Mouse (Mus musculus) megakaryocyte progenitor cell, adult 5-6 weeks (primary cell): ENCODE data around the gene Slc39a3. TPM values are rescaled to one million over a fixed set of nuclear protein-coding genes. Genes with fewer than 3 reads are reported as not detected.
"Not testable (repeated sequence)": the region's sequence is repeated elsewhere in the genome, so short reads cannot be mapped to it uniquely, and the experiment has no call there.

ENCODE experiments used
- ATAC-seq: replicated peaks from 2 replicates; pipeline ENCODE4 v1.8.0; 2016; ENCODE audit warnings: mild to moderate bottlenecking, moderate TSS enrichment, inconsistent platforms; ENCODE audit not compliant: poor library complexity
- total RNA-seq, 2 experiments: library from RNA; stranded (forward) in 1 of 2; stranded (reverse) in 1 of 2; fragments of 157-497, 149-512 nt in 1 of 2; fragments of 200-1000 nt in 1 of 2; gene quantifications; 2 replicates each; pipeline versions ENCODE4 v1.2.3 to v1.2.4; 2015 to 2017

Slc39a3 gene
- total RNA-seq, 2 experiments from 2014 or later: 2.3 to 4.2 TPM

GRCm38 (mm10) chr10:81051133-81051532, 13.9 kb upstream of the Slc39a3 start:
- ATAC-seq: peak; percentile 69

DNA sequence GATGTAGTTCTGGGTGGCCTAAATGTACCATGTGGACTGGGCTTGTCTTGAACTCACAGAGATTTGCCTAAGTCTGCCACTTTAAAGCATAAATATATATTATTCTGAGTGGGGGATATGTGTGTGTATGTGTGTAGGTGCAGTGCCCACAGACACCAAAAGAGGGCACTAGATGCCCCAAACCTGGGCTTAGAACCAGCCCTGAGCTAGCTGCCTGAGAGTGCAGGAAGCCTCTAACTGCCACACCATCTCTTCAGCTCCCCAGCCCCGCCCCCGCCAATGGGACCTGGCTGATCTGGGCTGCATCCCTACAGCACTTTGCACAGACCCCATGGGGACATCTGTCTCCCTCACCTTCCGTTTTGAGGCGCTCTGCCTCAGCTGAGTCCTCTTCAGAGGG, 13.4 kb upstream of the Slc39a3 start:
- ATAC-seq: peak; percentile 72

- not testable (repeated sequence) for ATAC-seq
Measured at GRCm38 (mm10) chr10:81045246-81045645, 8.0 kb upstream of the Slc39a3 start.

DNA sequence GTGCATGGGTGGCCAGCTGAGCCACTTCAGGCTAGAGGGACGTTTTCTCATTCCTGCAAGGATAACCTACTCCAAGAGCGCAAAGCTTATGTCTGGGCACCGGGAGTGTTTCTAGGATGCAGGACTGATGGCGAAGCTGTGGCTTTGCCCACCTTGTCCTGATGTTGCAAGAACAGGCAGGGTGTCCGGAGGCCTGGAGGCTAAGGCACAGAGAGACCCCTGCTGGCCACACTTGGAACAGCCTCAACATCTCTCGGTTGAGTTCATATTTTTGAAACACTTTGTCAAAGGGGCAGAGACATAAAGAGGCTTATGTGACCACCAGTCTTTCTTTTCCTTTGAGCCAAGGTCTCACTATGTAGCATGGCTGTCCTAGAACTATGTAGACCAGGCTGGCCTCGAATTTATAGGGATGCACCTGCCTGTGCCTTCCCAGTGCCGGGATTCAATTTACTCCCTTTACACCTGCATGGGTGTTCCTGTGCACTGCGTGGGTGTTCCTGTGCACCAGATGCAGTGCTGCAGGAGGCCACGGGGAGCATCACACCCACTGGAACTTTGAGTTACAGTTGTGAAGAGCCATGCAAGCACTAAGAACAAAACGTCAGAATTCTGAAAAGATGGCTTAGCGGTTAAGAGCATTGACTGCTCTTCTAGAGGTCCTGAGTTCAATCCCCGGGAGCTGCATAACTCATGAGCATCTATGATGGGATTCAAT, 4.4 kb upstream of the Slc39a3 start:
- ATAC-seq: peak; percentile 53

GRCm38 (mm10) chr10:81036251-81036650, 975 bp downstream of the Slc39a3 start:
- ATAC-seq: no peak

DNA sequence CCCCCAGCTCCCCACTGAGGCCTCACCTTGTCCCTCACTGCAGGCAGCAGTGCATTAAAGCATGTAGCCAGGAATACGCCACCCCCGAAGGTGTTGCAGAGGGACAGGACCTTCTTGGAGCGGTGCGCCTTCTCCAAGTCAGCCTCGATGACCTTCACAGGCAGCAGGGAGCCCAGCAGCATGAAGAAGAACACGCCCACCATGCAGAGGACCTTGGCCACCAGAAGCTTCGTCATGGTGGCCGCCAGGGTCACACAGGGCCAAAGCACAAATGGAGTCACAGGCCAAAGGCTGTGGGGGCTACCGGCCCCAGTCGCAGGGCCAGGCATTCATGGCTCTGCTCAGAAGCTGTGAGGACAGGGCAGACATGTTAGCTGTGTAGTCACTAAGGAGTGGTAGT, 3.6 kb downstream of the Slc39a3 start:
- ATAC-seq: no peak

GRCm38 (mm10) chr10:81029031-81029430, 8.2 kb downstream of the Slc39a3 start:
- no peak for ATAC-seq

GRCm38 (mm10) chr10:81028219-81028618, 9.0 kb downstream of the Slc39a3 start:
- peak; percentile 54; the same call in 1 of the 2 replicates for ATAC-seq

DNA sequence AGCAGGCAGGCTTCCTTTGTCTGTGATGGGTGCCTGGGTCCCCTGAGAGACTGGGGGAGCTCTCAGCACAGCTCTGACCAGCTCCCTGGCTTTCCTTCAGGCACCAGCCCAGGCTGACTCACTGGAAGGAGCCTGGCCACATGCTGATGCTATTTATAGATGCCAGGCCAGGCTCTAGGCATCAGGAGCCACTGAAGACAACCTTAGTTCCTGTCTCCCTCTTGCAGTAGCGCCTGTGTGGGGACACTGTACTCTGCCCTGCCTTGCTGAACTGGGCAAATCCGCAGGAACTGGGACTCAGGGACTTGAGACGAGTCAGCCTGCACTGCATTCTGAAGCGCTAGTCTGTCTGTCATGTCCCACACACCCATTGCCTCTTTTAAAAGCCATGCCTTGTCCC, 9.9 kb downstream of the Slc39a3 start:
- no peak for ATAC-seq

- no peak for ATAC-seq
Measured at GRCm38 (mm10) chr10:81026857-81027256, 10.4 kb downstream of the Slc39a3 start.

DNA sequence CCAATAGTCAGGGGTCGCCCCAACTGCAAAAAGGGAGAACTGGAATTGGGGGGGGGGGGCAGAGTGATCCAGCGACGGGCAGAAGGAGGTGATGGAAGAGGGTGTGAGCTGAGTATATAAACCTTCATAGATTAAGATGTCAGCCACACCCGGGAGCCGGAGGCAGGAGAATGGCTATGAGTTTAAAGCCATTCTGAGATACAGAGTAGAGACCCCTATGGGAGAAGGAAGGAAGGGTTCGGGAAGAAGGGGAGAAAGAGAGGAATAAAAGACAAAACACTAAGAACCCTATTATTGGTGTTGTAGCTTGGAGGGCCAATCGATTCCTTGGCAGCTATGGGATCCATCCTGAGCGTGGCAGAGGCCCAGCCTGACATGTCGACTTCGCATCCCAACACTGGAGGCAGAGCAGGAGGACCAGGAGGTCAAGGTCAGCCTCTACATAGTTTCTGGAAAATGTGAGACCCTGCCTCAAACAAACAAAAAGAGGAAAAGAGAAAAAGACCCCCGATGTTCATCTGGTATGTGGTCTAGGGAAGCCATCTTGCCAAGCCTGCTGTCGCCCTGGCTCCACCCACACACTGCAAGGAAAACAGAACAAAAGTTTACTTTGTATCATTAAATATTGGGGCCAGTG, 11.5 kb downstream of the Slc39a3 start, which contains the start of gene Diras1:
Diras1 (minus strand) TSS at position 24 of the 637 bp plus-strand sequence.
- ATAC-seq: no peak

GRCm38 (mm10) chr10:81025047-81025621, 12.1 kb downstream of the Slc39a3 start:
- no peak for ATAC-seq

DNA sequence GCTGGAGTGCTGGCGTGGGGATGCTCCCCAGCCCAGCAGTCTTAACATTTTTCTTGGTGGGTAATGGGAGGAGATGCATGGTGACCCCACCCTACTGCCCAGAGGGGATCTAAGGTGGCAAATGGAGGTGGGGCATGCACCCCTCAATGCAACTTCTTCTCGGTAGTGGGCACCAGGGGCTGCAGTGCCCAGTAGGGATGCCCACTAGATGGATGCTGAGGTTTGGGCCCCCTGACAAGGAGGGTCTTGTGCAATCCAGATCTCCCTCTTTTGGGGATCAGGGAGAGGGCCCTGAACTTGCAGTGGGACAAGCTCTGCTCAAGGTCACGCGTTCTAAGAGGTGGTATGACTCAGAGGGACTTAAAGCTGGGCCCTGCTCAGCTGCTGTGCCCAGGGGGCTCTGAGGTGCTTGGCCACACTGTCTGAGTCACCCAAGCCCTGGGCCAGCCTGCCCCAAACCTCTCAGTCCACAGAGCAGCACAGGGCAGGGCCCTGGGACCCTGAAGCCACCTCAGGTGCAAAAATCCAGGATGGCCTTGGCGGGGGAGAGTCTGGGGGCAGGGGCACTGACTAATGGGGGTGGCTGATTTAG, 12.8 kb downstream of the Slc39a3 start:
- no peak for ATAC-seq

- no peak for ATAC-seq
Measured at GRCm38 (mm10) chr10:81022744-81023143, 14.5 kb downstream of the Slc39a3 start.

DNA sequence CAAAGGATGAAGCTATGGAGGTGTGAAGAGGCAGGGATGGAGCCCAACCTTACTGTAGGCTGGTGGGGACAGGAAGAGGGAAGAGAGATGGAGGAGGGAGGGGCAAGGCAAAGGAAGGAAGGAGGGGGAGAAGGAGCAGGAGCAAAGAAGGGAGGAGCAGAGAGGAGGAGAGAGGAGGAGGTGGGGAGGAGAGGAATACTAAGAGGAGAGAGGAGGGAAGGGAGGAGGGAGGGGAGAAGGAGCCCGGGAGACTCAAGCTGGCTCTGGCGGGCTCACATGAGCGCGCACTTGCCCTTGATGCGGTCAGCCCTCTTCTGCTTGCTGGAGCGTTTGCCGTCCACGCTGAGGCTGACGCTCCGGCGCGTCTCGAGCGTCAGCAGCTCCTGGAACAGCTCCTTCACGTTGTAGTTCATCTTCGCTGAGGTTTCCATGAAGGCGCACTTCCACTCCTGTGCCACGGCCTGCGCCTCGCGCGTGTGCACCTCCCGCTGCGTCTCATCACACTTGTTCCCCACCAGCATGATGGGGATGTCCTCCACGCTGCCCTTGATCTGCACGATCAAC, 15.6 kb downstream of the Slc39a3 start:
- no peak for ATAC-seq

DNA sequence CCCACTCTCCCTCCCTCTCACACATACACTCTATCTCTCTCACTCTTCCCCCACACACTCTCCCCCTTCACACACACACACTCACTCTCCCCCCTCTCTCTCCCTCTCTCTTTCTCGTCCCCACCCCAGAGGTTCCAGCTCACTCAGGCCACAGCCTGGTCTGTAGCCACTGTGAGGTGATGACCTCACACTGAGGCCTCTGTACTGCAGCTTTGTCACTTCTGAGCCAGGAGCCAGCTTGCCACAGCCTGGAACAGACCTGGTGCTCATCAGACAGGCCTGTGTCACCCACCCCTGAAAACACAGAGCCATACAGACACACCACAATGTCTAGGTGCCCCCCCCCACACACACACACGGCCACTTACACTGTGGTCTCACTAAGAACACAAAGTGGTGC, 17.0 kb downstream of the Slc39a3 start:
- no peak for ATAC-seq

DNA sequence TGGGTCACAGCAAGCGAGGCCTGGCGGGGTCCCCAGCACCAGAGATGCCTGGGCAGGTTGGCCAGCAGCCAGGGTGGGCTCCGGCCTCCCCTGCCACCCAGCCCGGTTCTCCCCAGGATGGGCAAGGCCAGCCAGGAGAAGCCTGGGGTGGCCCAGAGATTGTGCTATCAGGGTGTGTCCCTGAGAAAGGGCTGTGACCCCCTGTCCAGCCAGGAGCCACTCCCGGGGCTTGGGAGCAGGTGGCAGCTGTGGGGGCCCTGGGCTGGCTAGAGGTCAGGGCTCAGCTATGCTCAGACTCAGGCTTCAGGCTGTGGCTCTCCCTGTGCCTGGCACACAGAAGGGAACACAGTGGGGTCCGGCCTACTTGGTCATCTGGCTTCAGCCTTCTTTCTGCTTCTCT, 17.5 kb downstream of the Slc39a3 start:
- ATAC-seq: no peak

DNA sequence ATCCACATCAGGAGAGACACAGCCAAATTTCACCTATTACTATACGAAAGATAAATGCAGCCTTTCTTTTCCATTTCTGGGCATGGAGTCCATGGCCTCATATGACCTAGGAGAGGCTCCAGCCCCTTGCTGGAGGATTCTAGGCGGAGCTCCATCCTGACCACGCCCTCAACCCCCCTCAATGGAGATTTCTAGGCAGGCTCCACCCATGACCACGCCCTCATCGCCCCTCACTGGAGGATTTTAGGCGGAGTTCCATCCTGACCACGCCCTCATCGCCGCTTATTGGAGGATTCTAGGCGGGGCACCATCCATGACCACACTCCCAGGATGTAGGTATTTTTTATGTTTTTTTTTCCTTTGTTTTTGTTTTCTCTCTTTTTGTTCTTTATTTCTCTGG, 18.9 kb downstream of the Slc39a3 start:
- peak; percentile 27 for ATAC-seq

GRCm38 (mm10) chr10:81016645-81017044, 20.6 kb downstream of the Slc39a3 start:
- peak; percentile 56 for ATAC-seq

GRCm38 (mm10) chr10:81015666-81016065, 21.6 kb downstream of the Slc39a3 start:
- ATAC-seq: no peak
